Mouse (Mus musculus) kidney, postnatal 25 days (tissue): Measurements from ENCODE around the gene Gm49673.
"Not testable (repeated sequence)": the region's sequence is repeated elsewhere in the genome, so short reads cannot be mapped to it uniquely, and the experiment has no call there.

ENCODE experiments used
- DNase-seq, 2 experiments: peaks; one replicate each; pipeline ENCODE4 v3.0.0; 2021; ENCODE audit warnings: mixed read lengths in 2 of 2

The Gm49673 gene

DNA sequence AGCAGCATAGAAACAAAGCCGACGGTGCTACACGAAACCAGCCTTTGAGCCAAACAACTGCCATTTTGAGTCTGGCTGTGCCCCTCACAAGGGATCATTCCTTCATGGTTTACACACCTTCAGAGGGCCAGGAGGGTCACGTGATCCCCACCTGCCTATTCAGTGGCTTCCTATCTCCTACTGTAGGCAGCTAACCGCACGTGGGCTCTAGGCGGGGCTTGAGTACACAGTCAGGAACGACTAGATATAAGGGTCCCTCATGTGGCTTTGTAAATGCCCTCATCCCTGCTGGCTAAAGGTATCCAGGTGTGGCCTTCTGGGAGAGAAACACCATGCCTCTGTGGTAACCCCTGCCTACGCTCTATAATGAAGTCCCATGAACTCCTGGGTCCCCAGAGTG is 18.0 kb downstream of the Gm49673 start:
- not testable (repeated sequence) for DNase-seq

- DNase-seq: not testable (repeated sequence)
These were observed 19.1 kb downstream of the Gm49673 start for GRCm38 (mm10) chr17:8128326-8128993.

DNA sequence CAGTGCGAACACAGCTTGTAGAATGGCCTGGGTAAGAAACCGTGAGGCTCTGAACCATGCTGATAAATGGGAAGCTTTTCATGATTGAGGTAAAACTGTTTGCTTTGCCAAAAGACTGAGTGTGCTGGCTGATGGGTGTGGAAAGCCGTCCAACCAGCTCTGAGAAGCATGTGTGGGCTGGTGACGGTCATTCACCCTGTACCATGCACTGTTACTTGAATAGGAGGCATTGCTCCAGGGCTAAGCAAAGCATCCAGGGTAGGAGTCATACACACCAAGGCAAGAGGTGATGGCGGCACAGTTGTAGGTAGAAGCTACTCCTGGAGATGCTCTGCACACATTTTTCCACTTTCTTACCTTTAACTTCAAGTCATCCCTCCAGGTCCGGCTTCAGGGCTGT is 23.0 kb downstream of the Gm49673 start:
- not testable (repeated sequence) for DNase-seq

GRCm38 (mm10) chr17:8122974-8123373 is 24.6 kb downstream of the Gm49673 start:
- DNase-seq: not testable (repeated sequence)

DNA sequence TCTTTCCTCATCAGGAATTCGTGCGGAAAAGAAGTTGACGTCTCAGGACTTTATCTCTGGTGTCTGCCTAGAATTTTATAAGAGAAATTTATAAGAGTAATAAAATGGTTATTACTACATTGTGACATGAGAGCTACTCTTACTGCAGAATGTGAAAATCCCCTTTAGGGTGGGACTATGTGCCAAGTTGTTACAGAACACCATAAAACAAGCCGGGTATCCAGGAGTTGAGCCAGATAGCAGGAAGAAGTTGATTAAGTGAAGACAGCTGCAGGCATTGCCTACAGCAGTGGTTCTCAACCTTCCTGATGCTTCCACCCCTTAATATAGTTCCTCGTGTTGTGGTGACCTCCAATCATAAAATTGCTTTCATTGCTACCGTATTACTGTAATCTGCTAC is 30.7 kb downstream of the Gm49673 start:
- not testable (repeated sequence) for DNase-seq

- peak; percentile 32 to 67 for DNase-seq
These were observed 31.2 kb downstream of the Gm49673 start for GRCm38 (mm10) chr17:8116378-8116777.

DNA sequence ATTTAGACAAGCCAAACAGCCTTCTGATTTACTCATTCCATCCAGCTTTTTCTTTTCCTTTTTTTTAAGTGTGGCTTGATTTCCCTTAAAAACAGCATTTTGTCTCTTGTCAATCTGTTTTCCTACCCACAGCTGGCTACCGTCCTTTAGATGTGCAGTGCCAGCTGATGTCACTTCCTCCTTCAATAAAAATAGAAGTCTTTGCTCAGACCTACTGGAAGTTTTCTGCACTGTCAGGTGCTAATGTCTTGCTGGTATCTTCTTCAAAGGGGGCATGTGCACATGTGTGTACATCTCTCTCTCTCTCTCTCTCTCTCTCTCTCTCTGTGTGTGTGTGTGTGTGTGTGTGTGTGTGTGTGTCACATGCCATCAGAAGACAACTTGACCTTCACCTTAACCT is 35.4 kb downstream of the Gm49673 start:
- not testable (repeated sequence) for DNase-seq

- DNase-seq: not testable (repeated sequence)
These were observed 46.3 kb downstream of the Gm49673 start for GRCm38 (mm10) chr17:8101297-8101609.

DNA sequence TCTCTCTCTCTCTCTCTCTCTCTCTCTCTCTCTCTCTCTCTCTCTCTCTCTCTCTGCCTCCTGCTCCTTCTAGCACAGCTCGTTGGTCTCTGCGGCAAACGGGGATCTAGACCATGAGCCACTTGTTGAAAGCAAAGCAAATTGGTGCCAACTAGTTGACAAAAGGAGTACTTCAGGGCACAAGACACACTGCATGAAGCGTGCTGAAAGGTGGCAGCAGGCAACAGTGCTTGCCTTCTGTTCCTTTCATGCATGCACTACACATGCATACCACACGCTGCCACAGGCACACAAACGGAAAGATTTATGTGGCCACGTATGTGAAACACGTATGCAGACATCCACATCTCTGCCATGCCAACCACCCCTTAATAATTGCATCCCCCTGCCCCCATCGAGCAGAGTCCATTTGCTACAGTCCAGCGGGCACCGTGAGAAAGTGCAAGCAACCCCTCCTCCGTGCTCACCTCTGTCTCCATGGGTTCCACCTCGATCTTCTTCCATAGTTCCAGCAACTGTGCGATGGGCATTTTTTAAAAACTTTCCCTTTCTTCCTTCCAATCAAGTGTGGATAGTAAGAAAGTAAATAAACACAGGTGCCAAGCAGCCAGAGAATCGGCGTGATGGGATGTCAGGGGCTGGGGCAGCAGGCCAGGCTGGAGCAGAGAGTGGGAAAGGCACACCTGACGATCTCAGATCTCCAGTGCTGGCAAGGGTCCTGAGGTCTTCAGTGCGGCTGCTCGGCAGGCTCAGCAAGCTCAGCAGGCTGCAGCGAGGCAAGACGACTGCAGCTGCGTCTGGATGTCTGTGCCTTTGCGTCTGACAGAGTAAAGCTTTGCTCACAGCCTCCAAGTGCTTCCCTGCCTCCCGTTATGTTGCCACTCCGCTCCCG is 46.9 kb downstream of the Gm49673 start:
- DNase-seq: peak in 1 of 2 experiments; percentile 32

- not testable (repeated sequence) for DNase-seq
These were observed 51.4 kb downstream of the Gm49673 start for GRCm38 (mm10) chr17:8096199-8096598.

- peak; percentile 11 to 51 for DNase-seq
These were observed 51.9 kb downstream of the Gm49673 start for GRCm38 (mm10) chr17:8095653-8096052.

DNA sequence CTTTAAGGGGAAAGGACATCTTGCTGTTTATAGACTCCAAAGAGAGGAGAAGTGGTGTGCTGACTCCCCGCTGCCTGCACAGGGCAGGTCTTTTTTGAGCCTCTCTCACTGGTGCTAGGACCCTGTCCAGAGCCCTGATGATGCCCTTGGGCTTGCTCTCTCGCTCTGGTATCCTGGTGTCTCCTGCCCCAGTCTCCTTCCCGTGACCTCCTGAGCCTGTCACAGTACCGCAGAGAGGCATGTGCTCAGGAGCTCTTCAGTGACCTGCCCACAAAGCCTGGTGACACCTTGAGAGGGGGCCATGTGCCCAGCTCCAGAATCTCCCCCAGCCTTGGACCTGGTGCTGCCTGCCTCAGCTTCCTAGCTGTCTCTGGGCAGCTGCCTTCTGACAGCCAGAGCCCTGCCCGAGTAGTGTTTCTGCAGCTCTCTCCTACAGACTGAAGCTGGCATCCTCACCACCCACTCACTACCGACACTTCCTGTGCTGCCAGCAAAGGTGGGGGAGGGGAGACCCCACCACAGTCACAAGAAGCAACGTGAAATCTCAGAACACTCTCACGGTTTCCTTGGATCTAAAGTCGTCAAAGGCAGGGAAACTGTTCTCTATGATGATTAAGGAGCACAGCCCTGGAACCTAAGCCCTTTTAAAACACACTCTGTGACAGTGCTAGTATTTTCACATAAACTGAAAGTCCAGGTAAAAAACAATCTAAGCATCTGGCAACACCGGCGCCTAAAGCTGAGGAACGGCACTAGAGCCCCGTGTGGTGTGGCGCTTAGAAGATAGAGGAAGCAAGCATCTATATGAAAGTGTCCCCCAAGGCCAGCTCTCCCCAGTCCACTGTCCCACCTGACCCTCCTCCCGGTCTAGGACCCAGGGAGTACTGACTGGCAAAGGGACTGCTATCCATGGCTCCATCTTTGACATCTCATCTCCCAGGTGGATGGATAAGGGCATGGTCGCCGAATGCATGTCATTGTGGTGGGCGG is 54.8 kb downstream of the Gm49673 start:
- DNase-seq: not testable (repeated sequence)

DNA sequence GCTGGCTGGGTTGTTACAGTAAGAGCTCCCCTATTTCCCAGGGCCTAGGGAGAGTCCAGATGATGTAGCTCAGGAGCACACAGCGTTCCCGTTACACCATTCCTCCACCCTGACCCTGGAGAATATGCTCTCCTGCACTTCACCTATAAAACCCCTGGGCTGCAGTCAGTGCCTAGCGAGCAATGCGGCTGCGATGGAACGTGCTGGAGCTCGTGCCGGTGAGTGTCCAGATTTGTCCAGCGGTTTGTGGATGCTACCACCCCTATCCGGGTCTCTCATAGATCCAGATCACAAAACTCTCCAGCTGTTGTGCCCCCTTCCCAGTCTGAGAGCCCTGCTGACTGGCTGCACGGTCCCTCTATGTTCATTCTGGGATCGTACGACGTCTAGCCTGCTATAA is 56.3 kb downstream of the Gm49673 start:
- not testable (repeated sequence) for DNase-seq

DNA sequence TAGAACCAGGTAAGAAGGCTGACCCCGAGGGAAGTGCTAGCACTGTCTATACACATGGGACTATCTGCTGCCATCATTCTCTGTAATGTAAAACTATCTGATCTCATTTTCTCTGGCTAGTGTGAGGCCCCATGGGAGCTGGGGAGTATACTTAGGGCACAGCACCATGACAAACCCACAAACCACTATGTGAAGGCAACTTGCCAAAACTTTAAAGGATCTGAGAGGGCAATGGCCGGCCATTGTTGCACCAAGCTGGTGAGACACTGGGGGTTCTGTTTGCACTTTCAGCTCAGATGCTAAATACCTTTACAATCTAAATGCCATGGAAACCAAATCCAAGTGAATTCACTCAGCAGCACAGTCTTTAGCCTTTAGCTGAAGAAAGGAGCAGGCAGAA is 77.7 kb downstream of the Gm49673 start:
- DNase-seq: not testable (repeated sequence)

GRCm38 (mm10) chr17:8056637-8057138 is 90.9 kb downstream of the Gm49673 start:
- DNase-seq: not testable (repeated sequence)

DNA sequence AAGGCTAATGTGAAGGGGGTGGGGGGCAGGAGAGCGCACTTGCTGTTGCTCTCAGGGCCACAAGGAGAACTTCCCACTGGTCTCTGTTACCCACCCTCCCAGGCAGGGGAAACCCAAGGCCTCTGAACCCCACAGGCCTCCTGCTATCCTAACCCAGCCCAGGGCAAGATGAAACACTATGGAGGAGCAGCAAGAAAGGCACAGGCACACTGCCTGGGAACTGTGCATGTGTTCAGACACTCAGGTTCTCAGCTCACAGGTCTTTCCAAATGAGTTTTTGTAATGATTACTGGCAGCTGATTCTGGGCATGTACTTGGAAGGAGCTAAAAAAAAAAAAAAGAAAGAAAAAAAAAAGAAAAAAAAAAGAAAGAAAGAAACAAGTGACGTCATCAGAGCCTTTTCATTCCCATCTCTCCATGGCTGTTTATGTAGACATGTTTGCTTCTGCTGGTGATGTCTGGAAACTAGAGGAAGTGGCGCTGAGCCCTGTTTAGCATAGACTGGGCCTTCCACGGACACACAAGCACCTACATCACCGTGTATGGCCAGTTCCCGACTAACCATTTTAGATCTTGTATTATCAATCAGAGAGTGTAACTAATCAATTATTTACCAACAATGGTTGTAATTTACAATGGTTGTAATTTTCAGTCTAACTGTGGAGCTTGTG is 91.5 kb downstream of the Gm49673 start:
- not testable (repeated sequence) for DNase-seq

GRCm38 (mm10) chr17:8051247-8051646 is 96.3 kb downstream of the Gm49673 start:
- DNase-seq: peak; percentile 77 to 89

DNA sequence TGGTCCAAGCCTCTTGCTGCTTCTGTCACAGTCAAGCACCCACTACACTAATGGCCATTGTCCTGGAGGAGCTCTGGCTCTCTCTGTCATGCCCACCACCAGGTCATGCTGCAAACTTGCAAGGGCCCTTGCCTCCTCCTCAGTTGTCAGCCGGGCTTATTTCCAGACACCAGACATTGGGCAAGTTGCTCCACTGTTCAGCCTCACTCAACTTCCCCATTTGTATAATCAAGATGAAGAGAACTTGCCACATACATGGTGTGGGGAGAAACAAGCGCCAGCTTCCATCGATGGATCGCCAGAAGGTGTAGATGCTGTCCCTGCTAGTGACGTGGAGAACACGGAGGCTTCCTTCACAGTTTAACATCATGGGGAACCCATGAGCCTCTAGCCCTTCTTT is 97.4 kb downstream of the Gm49673 start:
- not testable (repeated sequence) for DNase-seq

- peak; percentile 49 to 77 for DNase-seq
These were observed 101.4 kb downstream of the Gm49673 start for GRCm38 (mm10) chr17:8046178-8046577.

DNA sequence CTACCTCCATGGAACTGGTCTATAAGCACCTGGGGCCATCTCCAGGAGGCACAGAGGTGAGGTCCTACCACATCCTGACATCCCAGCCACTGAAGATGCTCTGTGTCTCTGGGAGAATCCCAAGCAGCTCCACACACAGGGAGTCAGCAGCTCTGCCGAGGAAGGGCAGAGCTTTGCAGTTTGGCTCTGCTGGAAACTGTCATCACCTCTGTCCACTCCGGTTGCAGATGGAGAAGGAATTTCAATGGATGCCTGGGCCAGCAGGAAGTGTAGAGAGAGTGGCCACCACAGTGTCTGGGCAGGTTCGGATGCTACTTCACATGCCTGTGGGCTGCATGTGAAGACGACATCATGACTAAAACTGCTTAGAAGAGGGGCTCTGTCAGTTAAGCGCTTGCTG is 106.4 kb downstream of the Gm49673 start:
- not testable (repeated sequence) for DNase-seq

- DNase-seq: not testable (repeated sequence)
These were observed 107.5 kb downstream of the Gm49673 start for GRCm38 (mm10) chr17:8039916-8040635.
